Mouse (Mus musculus): Measurements from ENCODE around the gene Hspa12b.

The Hspa12b gene

GRCm38 (mm10) chr2:131148353-131149253, 21.5 kb downstream of the Hspa12b start:
- no peak for DNase-seq (ENCODE audit: low spot score)

- no peak for DNase-seq (ENCODE audit: low spot score)
Observed at GRCm38 (mm10) chr2:131149254-131149578, 22.1 kb downstream of the Hspa12b start.

- no peak for DNase-seq (ENCODE audit: low spot score)
Observed at GRCm38 (mm10) chr2:131152166-131152730, 25.2 kb downstream of the Hspa12b start.

- DNase-seq (ENCODE audit: low spot score), result no peak
Observed at GRCm38 (mm10) chr2:131154036-131154435, 27.0 kb downstream of the Hspa12b start.

GRCm38 (mm10) chr2:131156987-131157386, 29.9 kb downstream of the Hspa12b start:
- no peak for DNase-seq (ENCODE audit: low spot score)

GRCm38 (mm10) chr2:131159491-131159910, 32.4 kb downstream of the Hspa12b start:
- DNase-seq (ENCODE audit: low spot score), result no peak

- DNase-seq (ENCODE audit: low spot score), result peak; percentile 86
Observed at GRCm38 (mm10) chr2:131159938-131160581, 33.0 kb downstream of the Hspa12b start, which contains the start of gene 1700037H04Rik. Gene 1700037H04Rik, minus strand, starts transcription at chr2:131160081.

- no peak for DNase-seq (ENCODE audit: low spot score)
Observed at GRCm38 (mm10) chr2:131160671-131161111, 33.6 kb downstream of the Hspa12b start.

DNA sequence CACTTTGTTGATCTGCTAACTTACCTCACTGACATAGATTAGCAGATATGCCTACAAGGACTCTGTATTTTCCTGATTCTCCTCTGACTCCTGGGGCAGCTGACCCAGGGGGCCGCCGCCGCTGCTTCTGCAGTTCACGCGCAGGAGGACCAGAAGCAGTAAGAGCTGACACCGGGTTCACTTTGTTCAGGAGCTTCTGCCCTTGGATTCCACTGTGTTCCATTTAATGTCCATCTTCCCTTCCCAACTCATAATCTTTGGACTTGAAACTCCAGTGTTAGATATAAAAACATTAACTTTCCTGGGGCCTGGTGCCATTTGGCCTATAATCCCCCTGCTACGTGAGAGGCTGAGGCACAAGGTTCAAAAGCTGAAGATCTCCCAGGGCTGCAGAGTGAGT, 36.8 kb downstream of the Hspa12b start:
- no peak for DNase-seq (ENCODE audit: low spot score)

DNA sequence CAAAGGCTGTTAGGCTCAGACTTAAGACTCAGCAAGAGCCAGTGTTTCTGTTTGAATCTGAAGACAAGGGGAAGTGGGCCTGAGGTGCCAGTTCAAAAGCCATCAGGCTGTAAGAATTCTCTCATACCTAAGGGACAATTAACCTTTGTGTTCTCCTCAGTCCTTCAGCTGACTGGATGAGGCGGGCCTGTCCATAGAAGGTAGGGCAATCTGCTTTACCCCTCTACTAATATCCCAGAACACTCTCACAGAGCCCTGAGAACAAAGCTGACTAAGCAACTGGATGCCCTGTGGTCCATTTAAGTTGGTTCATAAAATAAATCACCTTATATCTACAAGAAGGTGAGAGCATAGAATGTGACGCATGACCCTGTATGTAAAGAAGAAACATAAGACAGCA, 39.1 kb downstream of the Hspa12b start:
- no peak for DNase-seq (ENCODE audit: low spot score)

DNA sequence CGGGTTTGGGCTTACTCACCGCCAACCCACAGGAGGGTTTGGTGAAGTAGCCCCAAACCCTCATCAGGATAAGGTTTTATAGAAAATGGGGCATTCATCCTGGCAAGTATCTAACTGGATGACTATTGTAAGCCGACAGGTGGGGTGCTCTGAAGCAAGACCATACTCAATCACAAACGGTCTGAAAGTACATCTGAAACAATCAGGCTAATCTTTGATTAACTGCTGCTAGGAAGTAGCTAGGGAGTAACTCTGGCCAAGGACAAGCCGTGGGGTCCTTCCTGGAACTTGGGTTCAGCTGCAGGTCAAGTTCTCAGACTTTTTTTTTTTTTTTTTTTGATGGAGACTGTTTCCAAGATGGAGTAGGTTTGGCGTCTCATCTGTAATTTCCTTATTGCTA, 40.9 kb downstream of the Hspa12b start:
- no peak for DNase-seq (ENCODE audit: low spot score)

DNA sequence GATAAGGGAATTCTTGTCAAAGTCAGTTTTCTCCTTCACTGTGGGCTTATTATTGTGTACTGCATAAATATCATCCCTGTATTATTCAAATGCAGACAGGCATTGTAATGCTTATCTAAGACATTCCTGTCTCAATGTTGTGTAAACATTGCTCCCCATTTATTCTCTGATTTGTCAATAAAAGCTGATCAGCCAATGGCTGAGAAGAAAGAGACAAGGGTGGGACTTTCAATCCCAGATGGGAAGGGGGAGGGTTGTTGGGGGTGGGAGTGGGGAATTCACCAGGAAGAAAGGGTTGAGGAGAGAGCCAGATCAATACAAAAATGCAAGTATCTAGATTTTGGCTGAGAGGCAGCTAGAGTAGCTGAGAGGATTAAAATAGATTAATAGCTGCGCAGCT, 41.8 kb downstream of the Hspa12b start:
- no peak for DNase-seq (ENCODE audit: low spot score)

DNA sequence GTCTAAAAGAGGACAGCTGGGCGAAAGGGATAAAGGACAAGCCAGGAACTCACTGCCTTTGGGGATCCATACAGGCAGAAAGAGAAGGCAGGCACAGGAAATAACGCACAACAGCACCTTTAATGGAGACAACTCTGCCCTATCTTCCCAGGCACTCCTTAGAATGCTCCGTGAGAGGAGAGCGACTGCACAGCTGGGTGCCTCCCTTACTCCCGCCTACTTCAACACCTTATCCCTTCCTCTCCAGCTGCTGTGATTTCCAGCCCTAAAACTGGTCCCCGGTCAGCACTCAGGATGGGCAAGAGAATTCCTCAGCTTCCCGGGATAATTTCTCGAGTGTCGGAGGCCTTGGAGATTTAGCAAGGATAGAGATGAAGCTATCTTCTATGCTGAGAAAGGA, 43.9 kb downstream of the Hspa12b start:
- DNase-seq (ENCODE audit: low spot score), result no peak

GRCm38 (mm10) chr2:131171401-131172104, 44.5 kb downstream of the Hspa12b start:
- DNase-seq (ENCODE audit: low spot score), result peak; percentile 48

- no peak for DNase-seq (ENCODE audit: low spot score)
Observed at GRCm38 (mm10) chr2:131172322-131172721, 45.2 kb downstream of the Hspa12b start.

DNA sequence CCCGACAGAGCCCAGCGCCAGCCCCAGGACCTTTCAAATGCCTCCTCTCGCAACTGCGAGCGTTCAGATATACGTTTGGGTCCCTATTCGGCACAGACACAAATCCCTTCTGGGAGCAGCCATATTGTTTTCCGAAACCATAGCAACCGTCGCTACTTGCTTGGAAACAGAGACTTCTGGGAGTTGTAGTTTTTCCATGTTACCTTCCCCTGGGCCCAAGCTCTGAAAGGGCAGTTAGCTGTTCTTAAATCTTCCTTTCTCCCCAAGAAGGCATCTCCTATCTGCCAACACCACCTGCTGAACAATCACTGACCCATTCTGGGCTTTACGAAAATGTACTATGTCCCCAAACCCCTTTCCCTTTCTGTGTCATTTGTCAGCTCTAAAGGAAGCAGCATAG, 47.6 kb downstream of the Hspa12b start:
- DNase-seq (ENCODE audit: low spot score), result peak; percentile 40

- DNase-seq (ENCODE audit: low spot score), result no peak
Observed at GRCm38 (mm10) chr2:131175286-131175944, 48.3 kb downstream of the Hspa12b start.

DNA sequence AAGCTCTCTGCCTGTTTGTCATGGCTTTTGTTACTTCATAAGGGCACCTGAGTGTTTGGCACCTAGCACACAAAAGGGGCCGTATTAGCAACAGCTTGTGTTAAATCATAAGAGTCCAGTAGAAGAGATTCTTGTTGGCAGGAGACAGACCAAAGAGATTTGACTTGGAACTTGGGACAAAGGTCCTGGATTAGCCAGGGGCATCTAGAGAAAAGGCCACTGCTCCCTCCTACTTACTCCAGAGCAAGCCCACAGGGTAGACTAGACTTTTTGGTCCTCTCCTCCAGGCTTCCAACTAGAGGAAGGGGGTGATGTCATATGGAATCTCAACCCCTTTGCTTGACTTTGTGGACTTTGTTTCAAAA, 48.8 kb downstream of the Hspa12b start:
- DNase-seq (ENCODE audit: low spot score), result no peak

DNA sequence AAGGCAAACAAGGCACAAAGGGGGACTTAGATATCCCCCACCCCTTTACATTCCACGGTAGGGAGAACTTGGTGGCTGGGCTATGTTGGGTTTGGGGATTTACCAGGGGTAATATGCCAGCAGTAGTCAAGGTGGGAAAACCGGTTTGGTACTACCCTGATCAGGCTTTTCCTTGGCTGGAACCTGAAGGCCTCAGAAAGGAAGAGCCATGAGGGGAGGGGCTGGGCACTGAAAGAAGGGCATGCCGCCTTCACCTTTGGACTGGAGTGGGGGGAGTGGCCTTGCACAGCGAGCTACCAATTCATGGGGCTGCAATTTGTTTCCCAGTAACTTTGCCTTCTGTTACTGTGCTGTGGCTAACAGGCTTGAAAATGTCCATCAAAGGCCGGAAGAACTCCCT, 49.4 kb downstream of the Hspa12b start:
- DNase-seq (ENCODE audit: low spot score), result no peak

DNA sequence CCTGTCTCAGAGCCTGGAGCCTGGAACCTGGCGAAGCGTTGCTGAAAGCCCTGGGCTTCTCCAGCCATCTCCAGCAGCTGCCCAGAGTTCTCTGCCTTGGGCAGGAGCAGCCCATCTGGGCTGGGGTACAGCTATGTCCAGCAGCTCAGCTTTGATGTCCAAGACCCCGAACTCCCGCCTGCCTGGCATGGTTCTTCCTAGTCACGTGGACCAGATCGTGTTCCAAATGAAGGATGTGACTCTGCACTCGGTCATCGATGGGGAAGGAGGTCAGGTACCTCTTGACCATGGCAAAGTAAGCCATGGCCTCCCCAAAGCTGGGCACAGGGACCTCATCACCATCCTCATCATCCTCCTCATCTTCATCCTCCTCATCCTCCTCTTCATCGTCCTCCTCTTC, 50.9 kb downstream of the Hspa12b start:
- no peak for DNase-seq (ENCODE audit: low spot score)

DNA sequence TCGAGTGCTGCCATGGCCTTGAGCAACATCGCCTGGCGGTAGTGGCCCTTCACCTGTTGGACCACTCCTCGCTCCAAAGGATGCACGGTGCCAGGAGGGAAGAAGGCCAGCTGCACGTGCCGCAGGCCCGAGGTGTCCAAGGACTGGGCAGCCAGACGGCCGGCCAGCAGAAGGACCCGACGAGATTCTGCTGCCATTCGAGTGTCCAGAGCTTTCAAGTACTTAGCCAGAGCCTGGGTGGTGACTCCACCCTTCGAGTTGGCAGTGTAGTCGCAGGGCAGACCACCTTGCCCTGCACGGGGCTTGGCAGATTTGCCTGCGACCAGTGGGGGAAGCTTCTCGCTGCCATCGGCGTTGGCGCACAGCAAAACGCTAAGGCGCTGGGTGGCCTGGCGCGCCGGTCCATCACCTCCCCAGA, 51.8 kb downstream of the Hspa12b start:
- no peak for DNase-seq (ENCODE audit: low spot score)
